Mouse (Mus musculus) intestine, embryonic 16.5 days (tissue): ENCODE results near the gene Map3k9. TPM values are rescaled to one million over a fixed set of nuclear protein-coding genes. Genes with fewer than 3 reads are reported as not detected.

Experiments
- ATAC-seq: fragments of 200-750 bp; cut with Nextera tagmentation; 2 replicates; pipeline ENCODE4 v1.8.0; 2017; ENCODE audit warnings: moderate TSS enrichment, moderate library complexity
- H3K27ac ChIP-seq: fragments of 300-500 bp; sonication (generic); 2 replicates; pipeline ENCODE4 v1.5.1; 2014; ENCODE audit warnings: mild to moderate bottlenecking, low read length
- H3K27me3 ChIP-seq: fragments of 300-500 bp; sonication (generic); replicated peaks from 2 replicates; pipeline ENCODE4 v1.6.1; 2014; ENCODE audit warnings: low read length, control low read depth, mixed read lengths; ENCODE audit not compliant: control insufficient read depth, insufficient read depth
- H3K36me3 ChIP-seq: fragments of 300-500 bp; sonication (generic); 2 replicates; pipeline ENCODE4 v1.6.1; 2014; ENCODE audit warnings: low read length, control low read depth; ENCODE audit not compliant: control insufficient read depth, insufficient read depth
- H3K4me1 ChIP-seq: fragments of 300-500 bp; sonication (generic); 2 replicates; pipeline ENCODE4 v1.6.1; 2014; ENCODE audit warnings: low read length, control low read depth, mixed read lengths; ENCODE audit not compliant: control insufficient read depth, insufficient read depth
- H3K4me2 ChIP-seq: fragments of 300-500 bp; sonication (generic); 2 replicates; pipeline ENCODE4 v1.6.1; 2014; ENCODE audit warnings: low read depth, low read length, control low read depth
- H3K4me3 ChIP-seq: fragments of 300-500 bp; sonication (generic); 2 replicates; pipeline ENCODE4 v1.5.1; 2014; ENCODE audit warnings: mild to moderate bottlenecking, low read length
- H3K9ac ChIP-seq: fragments of 300-500 bp; sonication (generic); 2 replicates; pipeline ENCODE4 v1.6.1; 2014; ENCODE audit warnings: low read depth, low read length
- H3K9me3 ChIP-seq: fragments of 300-500 bp; sonication (generic); 2 replicates; pipeline ENCODE4 v1.6.1; 2016; ENCODE audit warnings: low read length, control low read depth; ENCODE audit not compliant: control insufficient read depth
- WGBS: fragments of 180-500 bp; shearing (Covaris S2); extraction: QIAGEN DNeasy Blood & Tissue Kit; methylation state at CpG from one replicate; pipeline ENCODE4 v1.1.7; 2014; 5-methylcytosine and 5-hydroxymethylcytosine counted together
- polyA plus RNA-seq: library from polyadenylated mRNA; unstranded; fragments of >200 nt; fragmentation: Nextera tagmentation; extraction: Ambion mirVana; gene quantifications from 2 replicates; pipeline ENCODE4 v1.2.1, GENCODE M21; 2015

Gene Map3k9
- polyA plus RNA-seq, 1 experiment from 2014 or later = 1.4 TPM

- H3K9me3 ChIP-seq = no peaks in the 10 kb centered on the region
- H3K4me3 ChIP-seq = no peak overlapping the region
- no peak overlapping the region for H3K27ac ChIP-seq
- no peaks in the 10 kb centered on the region for H3K4me1 ChIP-seq
- H3K27me3 ChIP-seq = no peaks in the 10 kb centered on the region
- ATAC-seq = no peak
- 69% methylated on average over 6 of the region's 6 CpGs for WGBS
- H3K9ac ChIP-seq = no peak overlapping the region
- H3K36me3 ChIP-seq = no peaks in the 10 kb centered on the region
- H3K4me2 ChIP-seq = no peak overlapping the region
Measured at GRCm38 (mm10) chr12:81792511-81793218, 11.7 kb upstream of the Map3k9 start.

DNA sequence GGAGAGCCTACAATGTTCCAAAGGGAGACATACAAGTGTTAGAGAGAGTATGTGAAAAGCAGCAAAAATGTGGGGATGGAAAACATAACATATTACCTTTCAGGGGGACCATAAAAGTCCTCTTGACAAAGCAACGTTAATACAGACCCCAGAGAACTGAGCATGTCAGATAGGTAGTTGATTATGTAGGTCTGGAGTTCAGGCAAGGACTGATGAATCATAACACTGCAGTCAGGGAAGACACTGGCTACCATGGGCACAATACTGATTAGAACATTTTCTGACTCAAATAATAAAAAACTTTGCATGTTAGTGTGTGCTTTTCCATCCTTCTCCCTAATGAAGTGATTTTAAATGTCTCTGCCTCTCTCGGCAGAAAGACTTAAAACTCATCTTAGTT lies 8.5 kb upstream of the Map3k9 start:
- no peak for ATAC-seq
- Histone ChIP-seq H3K36me3 (no peaks in the 10 kb centered on the region), H3K4me2 (no peak overlapping the region), H3K4me1 (no peaks in the 10 kb centered on the region), H3K27me3 (no peaks in the 10 kb centered on the region), H3K9me3 (no peaks in the 10 kb centered on the region), H3K27ac (no peak overlapping the region), H3K9ac (no peak overlapping the region), H3K4me3 (no peak overlapping the region)
- WGBS = 53% methylated on average over 2 of the region's 2 CpGs

DNA sequence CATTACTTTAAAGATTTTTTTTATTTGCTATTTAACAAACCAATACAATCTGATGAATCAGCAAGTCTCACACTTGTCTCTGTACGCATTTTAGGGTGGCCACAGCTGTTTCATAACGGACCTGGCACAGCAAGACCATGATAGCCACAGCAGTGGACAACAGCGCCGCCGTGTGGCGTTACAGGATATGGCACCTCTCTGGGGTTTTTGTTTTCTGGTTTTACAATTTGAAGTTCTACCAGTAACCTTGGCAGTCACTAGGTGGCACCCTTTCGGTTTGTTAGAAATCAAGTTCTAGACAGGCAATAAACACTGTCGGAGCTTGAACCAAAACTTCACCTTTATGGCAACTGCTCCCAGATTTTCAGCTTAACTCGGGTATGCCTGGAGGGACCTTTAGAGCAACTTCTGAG lies 7.7 kb upstream of the Map3k9 start:
- WGBS = 1% methylated on average over 9 of the region's 9 CpGs
- peak; percentile 58 for ATAC-seq

GRCm38 (mm10) chr12:81787262-81787661 lies 6.3 kb upstream of the Map3k9 start:
- H3K27ac ChIP-seq = no peak overlapping the region
- no peak overlapping the region for H3K4me3 ChIP-seq
- H3K27me3 ChIP-seq = no peaks in the 10 kb centered on the region
- no peak overlapping the region for H3K9ac ChIP-seq
- no peaks in the 10 kb centered on the region for H3K9me3 ChIP-seq
- ATAC-seq = no peak
- no peaks in the 10 kb centered on the region for H3K36me3 ChIP-seq
- 55% methylated on average over 12 of the region's 12 CpGs for WGBS
- H3K4me1 ChIP-seq = no peaks in the 10 kb centered on the region
- H3K4me2 ChIP-seq = no peak overlapping the region

More for the DNA sequence above, 7.7 kb upstream of the Map3k9 start:
- 0 out of 2 replicates have a peak overlapping the region, but pooled peaks have one; percentile 27 for H3K4me2 ChIP-seq
- no peak overlapping the region for H3K4me3 ChIP-seq
- no peak overlapping the region for H3K9ac ChIP-seq
- H3K9me3 ChIP-seq = no peaks in the 10 kb centered on the region
- no peaks in the 10 kb centered on the region for H3K36me3 ChIP-seq
- no peaks in the 10 kb centered on the region for H3K27me3 ChIP-seq
- no peak overlapping the region for H3K27ac ChIP-seq
- H3K4me1 ChIP-seq = no peaks in the 10 kb centered on the region

DNA sequence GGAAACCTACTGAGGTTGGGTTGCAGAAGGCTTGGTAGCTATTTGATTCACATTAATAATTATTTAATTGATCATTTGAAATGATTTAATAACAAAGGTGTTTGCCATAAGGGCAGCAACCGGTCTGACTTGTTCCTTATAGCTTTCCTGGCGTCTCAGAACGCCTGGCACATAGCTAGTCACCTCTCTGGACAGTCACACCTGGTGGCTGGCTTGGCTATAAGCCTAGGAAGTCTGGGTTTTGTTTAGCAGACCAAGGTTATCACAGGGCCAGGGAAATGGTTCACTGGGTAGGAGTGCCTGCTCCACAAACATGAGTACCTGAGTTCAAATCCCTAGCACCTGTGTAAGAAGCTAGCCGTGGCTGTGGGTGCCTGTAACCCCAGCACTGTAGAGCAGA lies 2.3 kb upstream of the Map3k9 start:
- H3K27me3 ChIP-seq = peaks cover 2% of the 10 kb centered on the region; the same call in 1 of the 2 replicates
- H3K4me3 ChIP-seq = no peak overlapping the region
- 73% methylated on average over 4 of the region's 4 CpGs for whole genome bisulfite sequencing
- H3K4me1 ChIP-seq = peaks cover 9% of the 10 kb centered on the region; the same call in 1 of the 2 replicates
- H3K4me2 ChIP-seq = no peak overlapping the region
- no peaks in the 10 kb centered on the region for H3K9me3 ChIP-seq
- ATAC-seq = no peak
- no peak overlapping the region for H3K9ac ChIP-seq
- no peaks in the 10 kb centered on the region for H3K36me3 ChIP-seq
- no peak overlapping the region for H3K27ac ChIP-seq

- Histone ChIP-seq H3K4me2 (no peak overlapping the region), H3K27me3 (peaks cover 2% of the 10 kb centered on the region; the same call in 1 of the 2 replicates)
Measured at GRCm38 (mm10) chr12:81782606-81783005, 1.6 kb upstream of the Map3k9 start.

DNA sequence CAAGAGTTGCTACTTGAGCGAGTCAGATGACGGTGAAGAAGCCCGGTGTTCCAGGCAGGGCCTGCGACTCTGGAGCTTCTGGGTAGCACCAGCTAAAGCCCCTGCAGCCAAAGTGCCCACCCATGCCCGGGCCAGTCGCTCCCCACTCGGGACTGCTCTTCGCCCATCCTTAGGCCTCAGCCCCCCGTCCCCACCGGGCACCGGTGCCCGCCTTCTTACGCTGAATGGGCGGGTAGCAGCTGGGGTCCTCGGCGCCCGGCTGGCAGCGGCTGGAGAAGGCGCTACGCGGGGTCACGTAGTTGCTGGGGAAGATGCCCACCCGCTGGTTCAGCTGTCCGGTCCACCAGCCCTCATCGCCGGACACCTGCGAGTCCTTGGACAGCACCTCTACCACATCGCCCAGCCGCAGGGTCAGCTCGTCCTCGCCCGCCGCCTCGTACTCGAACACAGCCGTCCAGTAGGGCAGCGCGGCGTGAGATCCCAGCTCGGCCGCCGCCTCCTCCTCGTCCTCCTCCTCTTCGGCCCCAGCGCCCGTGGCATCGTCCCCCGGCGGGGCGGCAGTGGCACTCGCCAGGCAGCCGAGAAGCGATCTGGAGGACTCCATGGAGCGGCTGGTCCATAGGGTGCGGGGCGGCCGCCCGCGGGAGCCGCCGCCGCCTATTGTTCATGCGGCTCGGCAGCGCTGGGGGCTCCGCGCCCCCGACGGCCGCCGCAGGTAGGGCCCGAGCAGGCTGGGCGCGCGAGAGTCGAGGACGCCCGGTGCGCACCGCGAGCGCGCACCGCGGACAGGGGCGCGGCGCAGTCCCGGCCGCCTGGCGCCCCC lies 493 bp downstream of the Map3k9 start:
- Histone ChIP-seq H3K9me3 (no peaks in the 10 kb centered on the region), H3K36me3 (no peaks in the 10 kb centered on the region), H3K27me3 (peaks cover 2% of the 10 kb centered on the region; the same call in 1 of the 2 replicates), H3K4me1 (peaks cover 9% of the 10 kb centered on the region; the same call in 1 of the 2 replicates), H3K27ac (peak overlapping the region; percentile 88), H3K4me3 (peak overlapping the region; percentile 75), H3K4me2 (peak overlapping the region; percentile 89), H3K9ac (peak overlapping the region; percentile 83)
- peak; percentile 50 for ATAC-seq
- WGBS = under 1% methylated on average over 85 of the region's 91 CpGs

More at GRCm38 (mm10) chr12:81782606-81783005, 1.6 kb upstream of the Map3k9 start:
- Histone ChIP-seq H3K9me3 (no peaks in the 10 kb centered on the region), H3K4me1 (peaks cover 9% of the 10 kb centered on the region; the same call in 1 of the 2 replicates), H3K9ac (no peak overlapping the region), H3K4me3 (no peak overlapping the region), H3K36me3 (no peaks in the 10 kb centered on the region), H3K27ac (no peak overlapping the region)
- 83% methylated on average over 6 of the region's 6 CpGs for WGBS
- no peak for ATAC-seq

DNA sequence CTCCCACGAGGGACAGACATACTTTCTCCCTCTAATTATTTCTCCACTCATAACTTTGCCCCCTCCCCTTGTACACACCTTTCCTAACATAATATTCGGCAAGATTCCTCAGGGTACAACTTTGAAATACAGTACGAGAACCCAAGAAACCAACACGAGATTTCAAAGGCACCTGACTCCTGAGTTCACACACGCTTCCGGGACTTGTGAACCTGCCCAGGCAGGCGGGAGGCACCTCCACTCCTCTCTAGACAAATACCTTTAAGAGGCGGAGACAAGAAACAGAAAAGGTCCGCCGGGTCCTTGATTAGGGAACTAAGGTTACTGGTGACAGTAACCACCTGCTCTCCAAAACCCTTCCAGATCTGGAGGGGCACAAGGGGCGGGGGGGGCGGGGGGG lies 1.1 kb downstream of the Map3k9 start:
- H3K9ac ChIP-seq = peak overlapping the region; percentile 83
- peak overlapping the region; percentile 89 for H3K4me2 ChIP-seq
- 7% methylated on average over 12 of the region's 12 CpGs for WGBS
- H3K27me3 ChIP-seq = peaks cover 2% of the 10 kb centered on the region; the same call in 1 of the 2 replicates
- peaks cover 9% of the 10 kb centered on the region; the same call in 1 of the 2 replicates for H3K4me1 ChIP-seq
- H3K36me3 ChIP-seq = no peaks in the 10 kb centered on the region
- H3K4me3 ChIP-seq = peak overlapping the region; percentile 75
- H3K27ac ChIP-seq = peak overlapping the region; percentile 88
- no peaks in the 10 kb centered on the region for H3K9me3 ChIP-seq
- peak; percentile 54 for ATAC-seq

DNA sequence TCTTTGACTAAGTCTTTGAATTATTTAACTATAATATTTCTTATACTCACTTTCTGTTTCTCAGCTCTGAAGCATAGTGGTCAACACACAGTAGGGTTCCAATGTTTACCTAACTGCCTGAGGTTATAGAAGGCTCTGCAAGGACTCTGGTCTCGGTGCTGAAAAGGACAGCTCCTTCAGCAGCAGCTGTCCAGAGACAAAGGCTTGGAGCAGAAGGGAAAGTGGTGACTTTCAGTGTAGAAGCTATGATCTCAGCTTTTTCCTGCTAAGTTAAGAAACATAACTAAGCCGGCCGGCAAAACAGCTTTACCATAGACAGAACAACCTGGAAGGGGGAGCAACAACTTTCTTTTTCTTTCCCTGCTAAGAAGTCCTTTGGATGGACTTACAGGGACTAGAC lies 4.8 kb downstream of the Map3k9 start:
- 40% methylated on average over 3 of the region's 3 CpGs for WGBS
- Histone ChIP-seq H3K4me2 (no peak overlapping the region), H3K4me3 (no peak overlapping the region), H3K9me3 (no peaks in the 10 kb centered on the region), H3K4me1 (0 out of 2 replicates have a peak, but pooled peaks cover 5% of the 10 kb centered on the region), H3K36me3 (no peaks in the 10 kb centered on the region), H3K27me3 (peaks cover 2% of the 10 kb centered on the region; the same call in 1 of the 2 replicates), H3K27ac (no peak overlapping the region), H3K9ac (no peak overlapping the region)
- ATAC-seq = no peak
